Mouse (Mus musculus) olfactory bulb, adult 2 months (tissue): ENCODE data around the gene Olfr71.

Experiments
- CTCF ChIP-seq: fragments of 200-500 bp; IDR thresholded peaks from 2 replicates; pipeline ENCODE4 v1.5.1; 2012; ENCODE audit warnings: low read depth, mild to moderate bottlenecking, low read length, moderate library complexity; ENCODE audit not compliant: insufficient read depth
- POLR2A ChIP-seq: fragments of 200-500 bp; IDR thresholded peaks from 2 replicates; pipeline ENCODE4 v1.6.1; 2012; ENCODE audit warnings: mild to moderate bottlenecking, low read depth, low read length, moderate library complexity; ENCODE audit not compliant: insufficient read depth

GRCm38 (mm10) chr4:43673703-43674102 lies 36.4 kb downstream of the Olfr71 start:
- no peak for TF ChIP-seq CTCF
- TF ChIP-seq POLR2A, result no peak
